Mouse (Mus musculus) left cerebral cortex, adult 8-10 months (tissue): ENCODE data around the gene Nicn1. TPM values are rescaled to one million over a fixed set of nuclear protein-coding genes. Genes with fewer than 3 reads are reported as not detected.
A peak's percentile ranks its signal among the peaks of the same experiment; 100 is the strongest.
"Not testable (repeated sequence)": the region's sequence is repeated elsewhere in the genome, so short reads cannot be mapped to it uniquely, and the experiment has no call there.

Experiments used
- DNase-seq, 2 experiments: peaks; one replicate each; pipeline ENCODE4 v3.0.0; 2022; ENCODE audit warnings: low spot score in 2 of 2
- total RNA-seq, 4 experiments: library from RNA; stranded (reverse); gene quantifications; 2 replicates each; pipeline ENCODE4 v1.2.4; 2022

The Nicn1 gene
- 100 to 1,000 TPM; 133 to 145 (median 139) TPM for total RNA-seq

DNA sequence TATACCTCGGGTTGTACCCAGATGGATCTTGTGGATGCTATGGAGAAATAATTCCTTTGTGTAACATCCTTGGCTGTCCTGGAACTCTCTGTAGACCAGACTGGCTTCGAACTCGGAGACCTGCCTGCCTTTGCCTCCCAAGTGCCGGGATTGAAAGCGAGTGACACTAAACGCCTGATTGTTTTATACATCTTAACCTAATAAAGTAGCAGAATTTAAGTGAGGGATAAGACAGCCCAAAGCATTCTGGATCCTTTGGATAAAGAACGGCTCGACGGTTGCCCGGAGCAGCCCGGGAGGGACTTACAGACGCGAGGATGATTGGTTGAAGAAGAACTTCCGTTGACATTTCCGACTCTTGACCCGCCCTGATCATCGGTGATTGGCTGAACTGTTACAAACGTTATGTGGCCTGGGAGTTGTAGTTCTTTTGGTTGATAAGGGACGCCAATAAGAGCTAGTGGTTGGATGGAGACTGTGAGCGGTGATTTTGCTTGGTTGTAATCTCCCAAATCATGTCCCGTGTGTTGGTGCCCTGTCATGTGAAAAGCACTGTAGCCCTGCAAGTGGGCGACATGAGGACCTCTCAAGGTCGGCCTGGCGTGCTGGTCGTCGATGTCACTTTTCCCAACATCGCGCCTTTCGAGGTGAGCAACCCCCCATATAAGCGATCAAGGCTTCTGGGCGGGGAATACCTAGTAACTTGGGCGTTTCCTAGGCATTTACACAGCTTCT, at the start of gene Nicn1:
Nicn1 (plus strand) TSS at position 414 of the 735 bp plus-strand sequence.
- DNase-seq: peak; percentile 80 to 97

DNA sequence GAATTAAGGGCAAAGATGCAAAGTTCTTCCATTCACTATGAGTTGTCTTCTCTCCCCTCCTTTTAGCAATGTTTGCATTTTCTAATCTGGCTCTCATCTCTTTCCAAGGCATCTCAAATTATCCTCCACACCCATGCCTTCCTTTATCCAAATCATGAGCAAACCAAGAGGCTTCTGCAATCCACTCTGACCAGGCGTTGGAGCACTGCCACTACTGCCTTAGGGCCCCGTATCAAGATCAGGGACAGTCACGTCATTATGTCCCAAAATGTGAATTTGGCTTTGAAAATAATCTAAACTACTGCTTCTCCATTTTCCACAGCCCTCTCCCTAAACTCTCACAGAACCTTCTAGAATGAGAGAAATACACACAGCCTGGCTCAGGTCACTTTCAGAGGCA, 45.7 kb upstream of the Nicn1 start:
- no peak for DNase-seq

DNA sequence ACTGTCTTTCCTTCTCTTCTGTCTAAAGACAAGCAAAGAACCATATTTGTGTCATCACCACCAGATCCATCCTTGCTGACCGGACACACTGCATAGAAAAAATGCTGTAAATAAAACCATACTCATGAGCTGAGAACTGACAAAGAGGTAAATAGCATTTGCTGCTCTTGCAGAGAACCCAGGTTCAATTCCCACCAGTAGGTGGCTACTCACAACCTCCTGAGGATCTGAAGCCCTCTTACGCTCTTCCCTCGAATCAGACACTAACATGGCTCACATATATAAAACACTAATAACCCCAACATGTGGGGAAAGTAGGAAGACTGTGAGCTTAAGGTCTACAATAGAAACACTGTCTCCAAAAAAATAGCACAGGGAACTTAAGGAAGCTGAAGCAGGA, 45.2 kb upstream of the Nicn1 start:
- no peak for DNase-seq

DNA sequence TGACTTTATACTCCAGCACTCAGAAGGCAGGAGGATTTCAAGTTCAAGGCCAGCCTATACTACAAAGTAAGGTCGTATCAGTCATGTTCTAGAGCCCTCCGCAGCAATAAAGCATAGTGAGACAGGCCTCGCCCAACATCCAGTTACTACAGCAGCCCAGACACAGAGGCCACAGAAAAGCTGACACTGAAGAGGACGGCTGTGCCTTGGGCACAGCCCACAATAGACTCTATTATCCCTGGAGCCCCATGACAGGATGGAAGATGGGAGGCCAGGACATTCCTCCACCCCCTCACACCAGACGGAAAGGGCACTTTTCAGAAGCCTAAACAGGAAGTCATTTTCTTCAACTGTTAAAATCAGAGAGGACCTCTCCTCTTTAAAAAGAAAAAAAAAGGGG, 41.3 kb upstream of the Nicn1 start:
- no peak for DNase-seq

DNA sequence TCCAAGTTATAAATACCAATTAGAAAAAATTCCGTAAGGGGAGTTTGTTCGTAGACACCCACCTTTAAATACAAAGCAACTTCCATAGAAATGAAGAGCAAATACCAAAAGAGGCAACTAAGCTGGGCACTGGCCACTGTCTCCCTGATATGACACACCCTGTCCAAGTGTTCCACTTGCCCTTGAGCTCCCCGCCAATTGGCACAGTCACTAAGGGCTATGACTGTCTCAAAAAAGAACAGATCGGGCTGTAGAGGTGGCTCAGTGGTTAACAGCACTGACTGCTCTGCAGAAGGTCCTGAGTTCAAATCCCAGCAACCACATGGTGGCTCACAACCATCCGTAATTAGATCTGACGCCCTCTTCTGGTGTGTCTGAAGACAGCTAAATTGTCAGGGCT, 38.4 kb upstream of the Nicn1 start:
- no peak for DNase-seq

DNA sequence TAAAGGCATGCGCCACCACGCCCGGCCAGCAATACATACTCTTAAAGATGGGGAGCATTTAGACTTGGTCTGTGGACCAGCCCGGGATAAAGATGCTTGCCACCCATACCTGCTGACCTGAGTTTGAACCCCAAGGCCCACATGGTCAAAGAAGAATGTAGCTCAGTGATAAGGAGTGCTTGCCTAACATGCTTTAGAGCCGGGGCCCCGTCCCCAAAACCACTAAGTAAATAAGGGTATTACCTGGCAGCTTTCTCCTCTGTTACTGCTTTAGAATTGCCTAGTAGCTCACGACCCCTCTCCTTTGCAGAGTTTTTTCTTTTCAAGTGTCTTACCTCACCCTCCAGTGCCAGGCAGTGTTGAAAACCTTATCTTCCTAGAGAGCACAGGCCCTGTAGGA, 37.5 kb upstream of the Nicn1 start:
- no peak for DNase-seq

DNA sequence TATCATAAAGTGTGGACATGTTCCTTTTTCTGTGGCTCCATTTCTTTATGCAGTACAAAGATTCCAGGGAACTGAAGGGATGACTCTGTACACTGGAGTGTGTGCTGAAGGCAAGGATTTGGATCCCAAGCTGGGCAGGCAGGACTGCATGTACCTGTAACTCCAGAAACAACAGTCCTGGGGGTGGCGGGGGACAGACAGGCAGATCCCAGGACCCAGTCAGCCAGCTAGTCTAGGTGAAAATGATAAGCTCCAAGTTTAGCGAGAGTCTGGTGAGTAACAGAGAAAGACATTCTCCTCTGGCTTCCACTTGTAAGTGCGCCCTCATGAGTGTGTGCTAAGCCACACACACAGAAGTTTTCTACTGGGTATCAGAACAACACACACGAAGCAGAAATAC, 29.7 kb upstream of the Nicn1 start:
- DNase-seq: no peak

DNA sequence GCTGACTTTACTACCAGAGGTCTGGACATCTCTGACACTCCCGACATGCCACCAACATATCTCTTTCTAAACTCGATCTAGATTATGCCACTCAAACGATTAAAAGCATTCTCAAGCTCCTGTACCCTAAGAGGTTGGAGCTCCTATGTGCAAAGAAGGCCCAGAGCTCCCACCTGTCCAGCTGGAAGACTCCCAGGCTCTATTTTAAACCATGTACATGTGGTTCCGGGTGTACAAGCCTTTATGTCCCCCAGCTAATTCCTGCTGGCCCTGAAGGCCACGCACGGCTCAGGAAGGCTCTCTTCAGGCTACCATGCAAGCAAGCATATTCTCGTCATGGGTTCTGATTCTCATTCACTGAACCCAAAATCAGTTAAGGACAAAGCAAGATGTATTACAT, 28.4 kb upstream of the Nicn1 start:
- no peak for DNase-seq

DNA sequence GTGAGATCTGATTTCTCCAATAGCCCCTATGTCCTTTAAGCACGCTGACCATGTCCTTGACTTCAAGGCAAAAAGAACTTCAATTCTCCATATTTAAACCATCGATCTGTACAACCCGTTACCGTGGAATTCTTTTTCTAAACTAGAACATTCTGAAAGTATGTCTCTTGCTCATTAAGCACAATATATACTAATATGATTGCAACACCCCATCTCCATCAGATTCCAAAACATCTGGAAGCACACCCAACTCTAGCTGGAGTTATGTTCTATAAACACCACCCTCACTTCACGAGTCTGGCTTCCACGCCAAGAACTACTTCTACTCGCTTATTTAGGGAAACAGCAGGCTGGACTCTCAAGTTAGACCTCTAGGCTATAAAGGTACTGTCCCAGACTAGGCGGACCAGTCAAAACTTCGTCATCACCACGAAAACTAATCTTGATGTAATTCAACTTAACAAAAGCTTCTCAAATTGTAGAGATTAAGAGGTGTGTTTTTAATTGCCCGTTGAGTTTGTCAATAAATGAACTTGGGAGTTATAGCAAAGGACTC, 27.7 kb upstream of the Nicn1 start:
- no peak for DNase-seq

DNA sequence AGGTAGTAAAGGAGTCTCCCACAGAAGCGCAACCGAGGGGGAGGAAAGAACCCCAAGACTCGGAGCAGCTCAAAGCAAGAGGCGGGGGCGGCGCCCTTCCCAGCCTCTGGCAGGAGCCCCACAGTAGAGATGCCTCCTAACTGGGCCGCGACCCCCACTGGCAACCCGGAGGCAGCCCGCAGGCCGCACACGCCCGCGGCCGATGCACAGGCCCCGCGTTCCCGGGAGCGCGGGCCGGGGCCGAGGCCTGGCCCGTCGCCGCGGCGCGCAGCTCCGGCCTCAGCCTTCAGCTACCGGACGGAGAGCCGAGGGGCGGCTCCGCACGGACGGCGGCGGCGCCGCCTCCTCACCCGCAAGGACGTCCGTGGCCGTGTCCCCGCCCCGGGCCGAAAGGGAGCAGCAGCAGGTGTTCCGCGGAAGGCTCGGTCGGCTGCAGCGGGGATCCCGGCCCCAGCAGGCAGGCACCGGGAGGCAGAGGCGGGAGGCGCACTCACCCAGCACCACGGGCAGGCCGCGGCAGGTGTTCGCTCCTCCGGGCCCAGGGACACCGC, 27.0 kb upstream of the Nicn1 start:
- DNase-seq: peak; percentile 26 to 27

DNA sequence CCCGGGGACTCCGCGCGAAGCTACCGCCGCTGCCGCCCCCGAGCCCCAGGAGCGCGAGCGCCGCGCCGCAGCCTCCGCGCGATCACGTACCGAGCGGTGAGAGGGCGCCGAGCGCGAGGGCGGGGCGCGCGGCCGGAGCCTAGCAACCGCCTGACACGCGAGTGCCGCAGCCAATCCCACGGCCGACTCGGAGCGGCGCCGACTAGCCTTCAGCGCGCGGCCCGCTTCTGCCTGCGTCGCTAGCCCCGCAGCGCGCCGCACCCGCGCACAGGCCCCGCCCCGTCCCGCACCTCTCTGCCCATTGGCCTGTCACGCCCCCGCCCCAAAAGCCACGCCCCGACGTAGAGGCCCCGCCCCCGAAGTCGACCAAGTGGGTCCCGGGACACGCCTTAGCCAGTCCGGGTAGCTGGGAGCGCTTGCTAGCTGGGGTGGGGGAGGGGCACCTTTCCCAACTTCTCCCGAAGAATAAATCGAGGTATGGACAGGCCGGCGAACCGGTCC, 26.5 kb upstream of the Nicn1 start, which contains the start of gene Dag1:
Dag1 (minus strand) TSS at position 269 of the 501 bp plus-strand sequence.
- DNase-seq: peak; percentile 95 to 99

DNA sequence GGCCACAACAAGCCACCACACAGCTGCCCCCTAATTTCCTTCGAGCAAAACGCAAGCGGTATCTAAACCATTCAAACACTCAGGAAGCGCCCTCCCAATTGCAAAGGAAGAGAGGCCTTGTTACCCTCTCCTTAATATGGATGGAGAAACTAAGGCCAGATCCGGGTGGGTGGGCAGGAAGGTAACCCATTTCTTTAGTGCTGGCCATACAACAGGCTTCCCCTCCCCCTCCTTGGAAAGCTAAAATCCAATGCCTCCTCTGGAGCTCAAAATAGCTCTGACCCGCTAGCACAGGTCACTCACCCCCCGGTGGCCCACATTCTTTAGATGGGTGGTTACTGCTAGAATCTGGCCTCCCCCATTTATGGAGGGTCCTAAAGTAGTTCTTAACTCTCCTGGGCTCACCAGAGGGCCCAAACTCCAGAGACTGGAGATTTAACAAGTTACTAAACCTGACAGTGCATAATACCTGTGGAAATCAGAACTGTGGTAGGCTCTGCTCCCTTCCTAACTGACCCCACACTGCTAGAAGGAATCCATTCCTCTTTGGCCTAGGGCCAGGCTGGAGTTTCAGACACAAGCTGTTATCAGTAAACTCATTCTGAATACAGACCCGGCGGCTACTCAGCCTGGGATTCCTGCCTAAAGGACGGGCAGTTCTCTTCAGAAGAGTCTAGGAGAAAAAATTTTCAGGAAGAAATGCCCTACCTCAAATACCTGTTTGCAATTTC, 25.9 kb upstream of the Nicn1 start:
- no peak for DNase-seq

DNA sequence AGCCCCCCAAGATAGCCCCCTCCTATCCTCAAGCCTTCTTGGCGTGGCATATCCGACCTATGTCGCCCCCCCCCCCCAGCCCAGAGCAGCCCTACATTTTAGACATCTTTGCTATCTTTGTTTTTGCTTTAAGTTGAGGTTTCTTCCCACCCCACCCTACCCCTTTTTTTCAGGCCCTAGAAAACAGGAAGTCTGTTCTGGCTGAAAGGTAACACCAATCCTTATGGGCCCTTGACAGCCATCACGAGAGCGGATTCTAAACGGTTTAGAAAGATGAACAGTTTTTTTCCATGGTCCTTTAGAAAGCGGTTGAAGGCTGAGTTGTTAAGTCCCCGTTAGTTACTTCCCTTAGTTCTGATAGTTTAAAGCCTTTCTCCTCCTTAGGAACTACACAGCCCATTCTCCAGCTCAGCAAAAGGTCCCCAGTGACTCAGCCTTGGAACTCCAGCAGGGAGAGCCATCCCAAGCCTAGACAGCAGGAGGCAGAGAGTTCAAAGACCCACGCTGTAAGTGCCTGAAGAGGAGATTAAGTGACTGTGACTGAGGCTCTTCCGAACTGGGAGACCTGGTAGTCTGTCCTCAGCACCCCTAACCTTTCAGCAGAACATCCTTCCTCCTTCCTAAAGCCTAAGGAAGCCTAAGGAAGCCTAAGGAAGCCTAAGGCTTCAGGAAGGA, 23.8 kb upstream of the Nicn1 start:
- DNase-seq: no peak

DNA sequence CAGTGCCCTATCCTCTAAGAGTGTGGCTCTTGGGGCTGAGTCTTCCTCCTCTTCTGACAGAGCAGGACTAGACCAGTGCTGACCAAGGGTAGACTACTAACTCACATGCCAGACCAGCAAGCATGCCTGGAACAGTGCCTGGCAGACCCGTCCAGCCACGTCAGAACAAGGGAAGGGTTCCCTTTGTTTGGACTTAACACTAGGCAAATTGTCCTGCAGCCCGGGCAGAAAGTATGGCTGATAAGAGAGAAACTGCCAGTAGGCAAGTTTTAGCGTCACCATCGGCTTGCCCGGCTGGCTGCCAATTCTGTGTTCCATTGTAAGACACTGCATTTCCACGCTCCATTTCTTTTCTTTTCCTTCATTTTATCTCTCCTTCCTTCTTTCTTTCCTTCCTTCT, 22.5 kb upstream of the Nicn1 start:
- DNase-seq: no peak

DNA sequence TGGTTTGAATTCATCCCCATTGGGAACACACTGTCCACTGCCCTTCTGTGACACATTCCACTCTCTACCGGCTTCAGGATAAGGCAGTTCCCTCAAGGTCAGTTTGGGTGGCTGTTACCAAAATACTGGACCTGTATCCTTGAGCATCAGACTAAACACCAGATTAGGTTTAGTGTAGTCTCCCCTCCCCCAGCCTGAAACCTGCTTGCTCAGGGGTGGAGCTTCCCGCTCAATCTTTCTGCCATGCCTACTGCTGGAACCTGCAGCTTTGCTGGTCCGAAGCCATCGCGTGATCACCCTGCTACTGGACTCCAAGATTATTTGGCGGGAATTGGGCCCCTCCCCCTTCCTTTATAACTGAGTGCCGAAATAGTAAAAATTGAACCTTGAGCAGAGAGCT, 21.5 kb upstream of the Nicn1 start:
- DNase-seq: not testable (repeated sequence)

DNA sequence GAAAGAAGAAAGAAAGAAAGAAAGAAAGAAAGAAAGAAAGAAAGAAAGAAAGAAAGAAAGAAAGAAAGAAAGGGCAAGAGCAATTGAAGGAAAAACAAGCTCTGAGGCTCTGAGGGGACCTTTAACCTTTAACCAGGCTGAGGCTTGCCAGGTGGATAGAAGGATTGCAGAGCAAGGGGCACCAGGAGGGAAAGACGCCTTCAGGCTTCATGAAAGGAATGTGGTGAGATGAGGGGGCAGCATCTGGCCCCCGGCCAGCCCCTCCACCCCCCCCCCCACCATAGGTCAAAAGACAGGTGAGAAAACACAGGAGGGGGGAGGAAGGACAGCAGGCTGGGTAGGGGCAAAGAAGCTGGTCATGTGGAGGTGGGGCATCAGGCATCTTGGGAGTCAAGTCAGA, 18.3 kb upstream of the Nicn1 start:
- no peak for DNase-seq

DNA sequence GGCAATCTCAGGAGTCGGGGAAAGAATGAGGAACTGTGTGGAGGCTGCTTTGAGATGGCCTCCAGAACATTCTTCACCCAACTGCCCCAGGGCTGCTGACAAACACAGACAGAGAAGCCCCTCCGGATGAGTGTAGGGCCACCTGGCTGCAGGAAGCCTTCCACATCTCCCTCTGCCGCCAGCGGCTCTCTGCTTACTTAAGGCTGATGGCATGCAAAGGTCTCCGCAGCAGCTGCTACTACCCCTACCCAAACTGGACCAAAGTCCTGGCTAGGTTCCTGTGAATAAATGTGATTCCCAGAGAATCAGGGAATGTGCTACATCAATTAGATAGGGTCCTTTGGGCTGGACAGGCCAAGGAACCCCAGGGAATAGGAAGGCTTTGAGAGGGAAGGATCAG, 17.5 kb upstream of the Nicn1 start:
- DNase-seq: no peak

DNA sequence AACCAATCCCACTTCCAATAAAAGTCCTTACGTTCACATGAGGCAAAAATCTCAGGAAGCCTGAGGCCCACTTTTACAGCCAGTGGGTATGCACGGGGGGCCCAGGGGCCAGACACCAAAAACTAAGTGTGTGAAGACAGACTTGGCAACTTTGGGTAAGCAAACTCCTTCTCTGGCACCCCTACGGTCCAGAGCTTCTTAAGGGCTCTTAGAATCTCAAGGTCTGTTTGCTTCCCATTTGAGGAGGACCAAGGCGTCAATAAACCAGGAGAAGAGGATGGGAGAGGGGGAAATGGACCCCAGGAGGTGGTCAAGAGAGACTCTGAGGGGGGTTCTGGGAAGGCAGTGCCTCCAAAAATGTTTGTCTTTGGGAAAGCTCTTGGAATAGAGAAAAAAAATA, 16.7 kb upstream of the Nicn1 start:
- DNase-seq: no peak

DNA sequence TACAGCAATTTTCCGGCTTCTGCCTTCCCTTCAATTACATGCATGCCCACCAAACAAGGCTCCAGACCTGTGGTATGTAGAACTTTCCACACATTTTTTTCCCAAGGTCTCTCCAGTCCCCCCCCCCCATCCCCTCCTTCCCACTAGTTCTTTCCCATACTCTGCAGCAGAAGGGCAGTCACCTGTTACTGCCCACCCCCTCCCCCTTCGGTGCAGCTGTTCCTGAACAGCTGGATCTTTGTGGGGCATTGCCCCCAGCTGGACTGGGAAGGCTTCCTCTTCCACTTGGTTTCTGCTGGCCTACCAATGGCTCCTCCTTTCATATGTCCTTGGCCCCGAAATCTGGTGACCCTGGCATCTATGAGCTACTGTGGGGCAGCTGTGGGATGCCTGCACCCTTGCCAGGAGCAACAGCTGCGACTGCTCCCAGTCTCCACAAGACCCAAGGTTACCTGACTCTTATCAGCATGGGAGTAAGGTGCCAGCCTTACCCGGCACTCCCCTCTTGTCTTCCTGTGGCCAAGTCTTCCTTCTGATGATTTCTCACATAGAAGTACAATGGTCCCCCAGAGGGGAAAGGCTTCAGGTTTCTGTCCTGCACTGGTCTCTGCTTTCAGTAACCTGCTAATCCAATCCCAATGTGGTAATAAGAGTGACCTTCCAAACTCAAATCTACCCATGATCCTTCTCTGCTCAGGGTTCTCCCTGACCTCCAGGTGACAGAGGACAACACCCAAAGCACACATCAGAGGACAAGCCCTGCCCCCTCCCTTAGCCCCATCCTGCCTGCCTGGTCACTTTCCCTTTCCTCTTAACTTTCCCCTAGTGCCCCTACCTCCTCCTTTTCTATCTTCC, 15.5 kb upstream of the Nicn1 start:
- DNase-seq: no peak

DNA sequence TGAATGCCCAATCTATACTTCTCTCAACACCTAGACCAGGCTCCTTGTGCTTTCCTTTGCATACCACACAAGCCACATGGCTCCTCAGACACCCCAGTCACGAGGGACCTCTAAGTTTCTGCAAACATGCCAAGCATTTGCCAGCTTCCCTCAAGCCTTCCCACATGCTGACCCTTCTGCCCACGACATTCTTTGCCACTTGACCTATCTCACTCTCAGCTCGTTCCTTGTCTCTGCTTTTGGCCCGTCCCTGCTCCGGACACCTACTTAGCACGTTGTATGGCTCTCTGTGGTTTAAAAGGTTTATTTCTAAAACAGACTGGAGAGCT, 14.9 kb upstream of the Nicn1 start:
- no peak for DNase-seq
